In the genomic region with DNA sequence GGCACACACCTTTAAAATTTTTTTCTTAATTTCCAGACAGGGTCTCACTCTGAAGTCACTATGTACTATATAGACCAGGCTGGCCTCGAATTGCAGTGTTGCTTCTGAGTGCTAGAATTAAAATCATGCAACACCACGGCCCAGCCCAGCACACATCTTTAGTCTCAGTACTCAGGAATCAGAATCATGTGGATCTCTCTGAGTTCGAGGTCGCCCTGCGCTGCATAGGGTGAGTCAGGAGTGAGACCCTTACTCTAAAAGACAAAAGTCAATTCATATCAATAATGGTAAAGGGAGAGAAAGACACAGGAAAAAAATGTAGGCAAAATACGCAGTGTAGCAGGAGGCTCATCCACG, we compare ENCODE assay signal across 8 mouse cellular contexts. TPM values are rescaled to one million over a fixed set of nuclear protein-coding genes. Genes with fewer than 3 reads are reported as not detected.
A peak's percentile ranks its signal among the peaks of the same experiment; 100 is the strongest.
DNase-seq lines count a peak whose midpoint lies in the region; ATAC-seq and TF ChIP-seq lines count a peak whose summit lies in the region.

No protein-coding gene starts in this region.

- WGBS in lung, embryonic 14.5 days = 10% methylated on average over 7 of the region's 7 CpGs
- WGBS in intestine, postnatal 0 days = 10% methylated on average over 7 of the region's 7 CpGs
- 12% methylated on average over 7 of the region's 7 CpGs for WGBS in neural tube, embryonic 15.5 days

- peaks cover 25% of the 10 kb centered on the region for H3K36me3 ChIP-seq in lung, embryonic 14.5 days (ENCODE audit: insufficient read depth)
- peaks cover 19% of the 10 kb centered on the region for H3K36me3 ChIP-seq in intestine, postnatal 0 days (ENCODE audit: control insufficient read depth, insufficient read depth)
- H3K36me3 ChIP-seq in neural tube, embryonic 15.5 days = peaks cover 23% of the 10 kb centered on the region

- peak overlapping the region; percentile 89 for H3K4me2 ChIP-seq in lung, embryonic 14.5 days
- peak overlapping the region; percentile 82 for H3K4me2 ChIP-seq in intestine, postnatal 0 days (replicated peaks; ENCODE audit: low read depth)
- peak overlapping the region; percentile 83 for H3K4me2 ChIP-seq in neural tube, embryonic 15.5 days

- DNase-seq in lung, embryonic 14.5 days = peak; percentile 33
- no peak for DNase-seq in lung, postnatal 4 days
- no peak for DNase-seq in adrenal gland, adult 2 months
- no peak for DNase-seq in urinary bladder, adult 2 months (ENCODE audit: low spot score)
- no peak for DNase-seq in Muller cell, postnatal 12 days (ENCODE audit: inconsistent ontology term)

- no peaks in the 10 kb centered on the region for H3K4me1 ChIP-seq in lung, embryonic 14.5 days (ENCODE audit: insufficient read depth)
- no peaks in the 10 kb centered on the region for H3K4me1 ChIP-seq in embryonic fibroblast, embryonic 13.5 days (ENCODE audit: control insufficient read depth, insufficient read depth, low read length)
- H3K4me1 ChIP-seq in intestine, postnatal 0 days (replicated peaks; ENCODE audit: control insufficient read depth, insufficient read depth, low read length) = no peaks in the 10 kb centered on the region
- peaks cover 17% of the 10 kb centered on the region for H3K4me1 ChIP-seq in neural tube, embryonic 15.5 days

- TF ChIP-seq CTCF in lung, embryonic 14.5 days (IDR thresholded peaks at IDR 0.05; ENCODE audit: low read depth) = no peak
- no peak for TF ChIP-seq CTCF in embryonic fibroblast, embryonic 13.5 days (IDR thresholded peaks at IDR 0.05; ENCODE audit: borderline replicate concordance, insufficient read depth, low read length)
- no peak for TF ChIP-seq CTCF in intestine, postnatal 0 days (IDR thresholded peaks at IDR 0.05; ENCODE audit: low read depth)

- no peak for TF ChIP-seq POLR2A in embryonic fibroblast, embryonic 13.5 days (IDR thresholded peaks at IDR 0.05; ENCODE audit: low read depth, low read length)

- H3K9me3 ChIP-seq in lung, embryonic 14.5 days (ENCODE audit: low read depth, low read length) = no peaks in the 10 kb centered on the region
- no peaks in the 10 kb centered on the region for H3K9me3 ChIP-seq in intestine, postnatal 0 days (ENCODE audit: control insufficient read depth)
- no peaks in the 10 kb centered on the region for H3K9me3 ChIP-seq in neural tube, embryonic 15.5 days (replicated peaks)

- 0 out of 2 replicates have a peak, but pooled peaks have one; percentile 24 for ATAC-seq in lung, embryonic 14.5 days (ENCODE audit: insufficient read depth)
- ATAC-seq in intestine, postnatal 0 days = no peak; the same call in 1 of the 2 replicates
- peak; percentile 46; the same call in 1 of the 2 replicates for ATAC-seq in neural tube, embryonic 15.5 days (ENCODE audit: low FRiP score)

- H3K27ac ChIP-seq in lung, embryonic 14.5 days (ENCODE audit: low read depth) = peak overlapping the region; percentile 84
- no peak overlapping the region for H3K27ac ChIP-seq in embryonic fibroblast, embryonic 13.5 days (ENCODE audit: insufficient read depth, low read length)
- H3K27ac ChIP-seq in intestine, postnatal 0 days (ENCODE audit: low read depth, low read length) = peak overlapping the region; percentile 80
- peak overlapping the region; percentile 89 for H3K27ac ChIP-seq in neural tube, embryonic 15.5 days (replicated peaks)

- peak overlapping the region; percentile 85 for H3K9ac ChIP-seq in lung, embryonic 14.5 days
- H3K9ac ChIP-seq in intestine, postnatal 0 days (ENCODE audit: low read depth, low read length) = peak overlapping the region; percentile 76; the same call in 1 of the 2 replicates
- H3K9ac ChIP-seq in neural tube, embryonic 15.5 days (replicated peaks) = peak overlapping the region; percentile 77

- H3K4me3 ChIP-seq in lung, embryonic 14.5 days (ENCODE audit: low read depth, low read length) = peak overlapping the region; percentile 78
- peak overlapping the region; percentile 90 for H3K4me3 ChIP-seq in embryonic fibroblast, embryonic 13.5 days (ENCODE audit: insufficient read depth, low read length)
- peak overlapping the region; percentile 85 for H3K4me3 ChIP-seq in intestine, postnatal 0 days (ENCODE audit: low read depth, low read length)
- peak overlapping the region; percentile 67 for H3K4me3 ChIP-seq in neural tube, embryonic 15.5 days (replicated peaks)

- no peaks in the 10 kb centered on the region for H3K27me3 ChIP-seq in lung, embryonic 14.5 days (ENCODE audit: insufficient read depth, low read length)
- H3K27me3 ChIP-seq in intestine, postnatal 0 days (replicated peaks; ENCODE audit: control insufficient read depth, insufficient read depth, low read length) = no peaks in the 10 kb centered on the region
- no peaks in the 10 kb centered on the region for H3K27me3 ChIP-seq in neural tube, embryonic 15.5 days (replicated peaks)

RNA-seq across cellular contexts. Expression of gene Mrpl4, which starts 0.3 kb away (rescaled TPM):
- polyA plus RNA-seq in lung, embryonic 14.5 days (2014; fragmentation: Nextera tagmentation; extraction: Ambion mirVana) = 156 and 166 TPM in 2 replicates
- polyA plus RNA-seq in embryonic fibroblast, embryonic 13.5 days (2011; ENCODE audit: insufficient read length, low read depth, missing spikeins) = 43.7 and 43.9 TPM in 2 replicates
- polyA plus RNA-seq in intestine, postnatal 0 days (2015; fragmentation: Nextera tagmentation; extraction: Ambion mirVana) = 107 and 113 TPM in 2 replicates
- polyA plus RNA-seq in neural tube, embryonic 15.5 days (2015; fragmentation: Nextera tagmentation; extraction: Ambion mirVana) = 114 and 123 TPM in 2 replicates
- 100 to 1,000 TPM; 120 to 130 TPM for total RNA-seq in adrenal gland, adult 2 months (2021)
- polyA plus RNA-seq in adrenal gland, adult 2 months (2012; rRNA removed) = 245 and 270 TPM in 2 replicates
- polyA plus RNA-seq in urinary bladder, adult 2 months (2012; rRNA removed) = 78.8 and 88.8 TPM in 2 replicates

RNA-seq across cellular contexts. Expression of gene Icam1, which starts 13.5 kb away (rescaled TPM):
- 33.6 and 41.5 TPM in 2 replicates for polyA plus RNA-seq in lung, embryonic 14.5 days (2014; fragmentation: Nextera tagmentation; extraction: Ambion mirVana)
- 15.4 and 18.9 TPM in 2 replicates for polyA plus RNA-seq in embryonic fibroblast, embryonic 13.5 days (2011; ENCODE audit: insufficient read length, low read depth, missing spikeins)
- 10.2 and 11.8 TPM in 2 replicates for polyA plus RNA-seq in intestine, postnatal 0 days (2015; fragmentation: Nextera tagmentation; extraction: Ambion mirVana)
- polyA plus RNA-seq in neural tube, embryonic 15.5 days (2015; fragmentation: Nextera tagmentation; extraction: Ambion mirVana) = 4.2 and 16.9 TPM in 2 replicates
- total RNA-seq in adrenal gland, adult 2 months (2021) = 10 to 100 TPM; 10.8 to 19.1 TPM
- polyA plus RNA-seq in adrenal gland, adult 2 months (2012; rRNA removed) = 7.5 and 8.3 TPM in 2 replicates
- 27.4 and 28.7 TPM in 2 replicates for polyA plus RNA-seq in urinary bladder, adult 2 months (2012; rRNA removed)

RNA-seq across cellular contexts. Expression of gene S1pr2, which starts 25.7 kb away (rescaled TPM):
- polyA plus RNA-seq in lung, embryonic 14.5 days (2014; fragmentation: Nextera tagmentation; extraction: Ambion mirVana) = 58.0 and 62.3 TPM in 2 replicates
- polyA plus RNA-seq in embryonic fibroblast, embryonic 13.5 days (2011; ENCODE audit: insufficient read length, low read depth, missing spikeins) = 34.0 and 36.2 TPM in 2 replicates
- polyA plus RNA-seq in intestine, postnatal 0 days (2015; fragmentation: Nextera tagmentation; extraction: Ambion mirVana) = 9.5 and 11.4 TPM in 2 replicates
- polyA plus RNA-seq in neural tube, embryonic 15.5 days (2015; fragmentation: Nextera tagmentation; extraction: Ambion mirVana) = 8.8 and 17.9 TPM in 2 replicates
- total RNA-seq in adrenal gland, adult 2 months (2021) = 10 to 100 TPM; 20.4 to 26.6 TPM
- polyA plus RNA-seq in adrenal gland, adult 2 months (2012; rRNA removed) = 14.8 and 15.7 TPM in 2 replicates
- polyA plus RNA-seq in urinary bladder, adult 2 months (2012; rRNA removed) = 11.6 and 11.7 TPM in 2 replicates

RNA-seq across cellular contexts. Expression of gene Icam4, which starts 26.9 kb away (rescaled TPM):
- polyA plus RNA-seq in lung, embryonic 14.5 days (2014; fragmentation: Nextera tagmentation; extraction: Ambion mirVana) = 1.5 TPM in 2 replicates
- not detected in 2 replicates for polyA plus RNA-seq in embryonic fibroblast, embryonic 13.5 days (2011; ENCODE audit: insufficient read length, low read depth, missing spikeins)
- polyA plus RNA-seq in intestine, postnatal 0 days (2015; fragmentation: Nextera tagmentation; extraction: Ambion mirVana) = 0.12 and 0.20 TPM in 2 replicates
- 0.54 TPM in 1 of 2 replicates, not detected in the other for polyA plus RNA-seq in neural tube, embryonic 15.5 days (2015; fragmentation: Nextera tagmentation; extraction: Ambion mirVana)
- total RNA-seq in adrenal gland, adult 2 months (2021) = 1 to 10 TPM; 1.1 to 5.1 TPM
- 1.9 and 2.7 TPM in 2 replicates for polyA plus RNA-seq in adrenal gland, adult 2 months (2012; rRNA removed)
- 1.1 and 1.5 TPM in 2 replicates for polyA plus RNA-seq in urinary bladder, adult 2 months (2012; rRNA removed)

RNA-seq across cellular contexts. Expression of gene Icam5, which starts 29.6 kb away (rescaled TPM):
- 0.09 and 0.31 TPM in 2 replicates for polyA plus RNA-seq in lung, embryonic 14.5 days (2014; fragmentation: Nextera tagmentation; extraction: Ambion mirVana)
- 0.82 and 1.0 TPM in 2 replicates for polyA plus RNA-seq in embryonic fibroblast, embryonic 13.5 days (2011; ENCODE audit: insufficient read length, low read depth, missing spikeins)
- 0.08 and 0.12 TPM in 2 replicates for polyA plus RNA-seq in intestine, postnatal 0 days (2015; fragmentation: Nextera tagmentation; extraction: Ambion mirVana)
- polyA plus RNA-seq in neural tube, embryonic 15.5 days (2015; fragmentation: Nextera tagmentation; extraction: Ambion mirVana) = 1.8 and 2.0 TPM in 2 replicates
- under 1 TPM; 0.17 to 0.31 TPM for total RNA-seq in adrenal gland, adult 2 months (2021)
- 0.41 and 0.48 TPM in 2 replicates for polyA plus RNA-seq in adrenal gland, adult 2 months (2012; rRNA removed)
- polyA plus RNA-seq in urinary bladder, adult 2 months (2012; rRNA removed) = 1.2 TPM in 2 replicates
